Mouse (Mus musculus) retina, postnatal 7 days (tissue): ENCODE measurements around the gene B3galnt2.
"Not testable (repeated sequence)": the region's sequence is repeated elsewhere in the genome, so short reads cannot be mapped to it uniquely, and the experiment has no call there.

Experiments used
- DNase-seq: peaks from one replicate; pipeline ENCODE4 v3.0.0-alpha.2; 2012; ENCODE audit warnings: low read depth, low spot score

B3galnt2 gene

DNA sequence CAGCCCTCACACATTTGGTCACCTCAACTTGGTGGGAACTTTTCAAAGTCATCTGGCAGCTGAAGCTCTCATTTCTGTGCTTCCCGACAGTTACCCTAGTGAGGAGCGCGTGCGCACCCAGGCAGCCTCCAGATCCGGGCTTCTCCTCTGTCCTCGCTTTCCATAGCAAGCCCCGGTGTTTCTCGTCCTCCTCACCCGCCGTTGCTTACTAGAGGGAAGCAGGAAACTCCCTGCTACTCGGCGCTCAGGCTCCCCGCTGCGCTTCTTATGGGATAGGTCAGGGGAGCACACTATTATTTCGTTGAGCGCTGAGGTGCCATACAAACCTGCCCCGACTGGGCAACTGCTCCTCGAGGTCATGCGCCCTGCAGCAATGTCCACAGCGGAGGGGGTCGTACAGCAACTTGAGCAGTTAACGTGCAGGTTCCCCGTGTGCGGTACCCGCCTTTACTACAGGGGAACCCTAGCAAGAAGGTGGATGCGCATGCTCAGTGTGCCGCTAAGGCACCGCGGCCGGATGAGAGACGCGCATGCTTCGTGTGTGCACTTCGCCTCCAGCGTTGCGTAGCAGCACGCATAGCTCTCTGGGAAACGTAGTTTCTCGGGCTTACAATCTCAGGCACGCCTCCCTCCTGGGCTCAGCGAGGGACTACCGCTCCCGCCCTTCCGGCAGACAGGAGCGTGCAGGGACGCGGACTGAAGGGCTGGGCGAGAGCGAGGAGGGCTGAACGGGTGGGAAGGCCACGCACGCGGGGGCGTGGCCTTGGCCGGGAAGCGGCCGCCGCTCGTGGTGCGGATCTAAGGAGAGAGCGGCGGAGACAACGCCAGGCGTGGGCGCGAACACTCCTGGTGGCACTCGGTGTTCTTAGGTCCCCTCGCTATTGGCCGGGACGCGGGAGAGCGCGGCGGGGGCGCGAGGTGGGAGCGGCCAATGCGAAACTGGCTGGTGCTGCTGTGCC is at the start of gene B3galnt2:
TSS of gene B3galnt2 (plus strand) at position 596 of the 959 bp plus-strand sequence.
- DNase-seq = peak; percentile 98

DNA sequence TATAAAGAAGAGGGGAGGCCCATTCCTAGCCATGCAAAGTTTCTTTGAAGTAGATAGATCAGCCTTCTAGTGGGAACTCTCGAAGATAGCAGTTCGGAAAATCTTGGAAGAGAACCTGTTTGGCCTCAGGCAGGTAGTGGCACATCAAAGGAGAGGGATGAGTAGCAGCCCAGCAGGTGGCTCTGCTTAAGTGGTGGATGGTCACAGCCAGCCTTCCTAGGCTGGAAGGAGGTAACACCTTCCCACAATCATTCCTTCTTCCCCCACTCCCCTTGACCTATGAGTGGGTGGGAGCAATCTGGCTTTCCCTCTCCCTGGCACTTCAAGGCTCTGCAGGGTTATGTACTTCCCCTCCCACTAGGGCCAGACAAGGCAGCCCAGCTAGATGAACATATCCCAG is 42.9 kb upstream of the B3galnt2 start:
- no peak for DNase-seq

DNA sequence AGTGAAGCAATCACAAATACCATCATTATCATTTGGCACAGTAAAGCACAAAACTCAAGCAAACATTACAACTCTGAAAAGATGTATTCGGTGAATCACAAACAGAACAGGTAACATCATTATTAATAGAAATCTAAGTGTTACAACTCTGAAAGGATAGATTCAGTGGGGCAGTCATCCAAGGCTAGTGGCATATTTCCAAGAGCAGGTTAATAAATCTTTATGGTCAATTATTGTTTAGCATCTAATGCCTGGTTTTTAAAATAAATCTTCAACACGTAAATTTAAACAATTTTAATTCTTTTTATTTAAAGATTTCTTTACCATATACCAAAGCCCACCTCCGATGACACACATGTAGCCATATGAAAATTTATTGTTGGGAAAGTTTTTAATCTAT is 34.9 kb upstream of the B3galnt2 start:
- no peak for DNase-seq

DNA sequence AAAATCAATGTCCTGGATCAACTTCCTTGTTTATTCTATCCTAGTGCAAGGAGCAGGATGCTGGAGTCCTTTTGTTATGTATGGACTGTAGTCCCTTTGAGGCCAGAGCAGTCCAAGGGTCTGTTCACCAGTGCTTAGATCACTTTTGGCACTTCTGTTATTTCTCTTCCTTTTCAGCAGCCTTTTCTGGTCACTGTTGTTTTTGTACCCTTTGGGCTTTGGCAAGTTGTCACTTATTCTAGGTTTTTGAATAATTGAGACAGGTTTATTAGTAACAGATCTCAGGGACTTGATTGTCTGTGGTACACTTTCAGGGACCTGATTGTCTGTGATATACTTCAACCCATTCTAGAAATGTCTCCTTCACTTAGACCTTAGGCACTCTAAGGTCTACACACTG is 31.7 kb upstream of the B3galnt2 start:
- DNase-seq = no peak

DNA sequence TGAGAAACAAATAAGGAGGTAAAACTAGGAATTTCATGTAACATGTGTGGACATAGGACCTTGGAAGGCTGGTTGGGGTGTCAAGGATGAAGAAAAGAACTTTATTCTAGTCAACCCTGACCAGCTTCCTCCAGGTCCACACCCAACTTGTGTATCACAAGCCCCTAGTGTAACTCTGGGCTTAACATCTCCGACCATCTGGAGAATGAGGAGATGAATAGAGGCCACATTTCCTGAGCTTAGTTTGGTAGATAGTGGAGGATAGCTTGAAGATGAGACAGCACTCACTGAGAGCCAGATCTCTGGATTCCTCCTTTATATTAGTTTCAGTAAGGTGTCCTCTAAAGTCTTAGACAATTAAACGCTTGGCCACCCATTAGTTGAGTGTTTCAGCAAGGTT is 24.3 kb upstream of the B3galnt2 start:
- DNase-seq = no peak

DNA sequence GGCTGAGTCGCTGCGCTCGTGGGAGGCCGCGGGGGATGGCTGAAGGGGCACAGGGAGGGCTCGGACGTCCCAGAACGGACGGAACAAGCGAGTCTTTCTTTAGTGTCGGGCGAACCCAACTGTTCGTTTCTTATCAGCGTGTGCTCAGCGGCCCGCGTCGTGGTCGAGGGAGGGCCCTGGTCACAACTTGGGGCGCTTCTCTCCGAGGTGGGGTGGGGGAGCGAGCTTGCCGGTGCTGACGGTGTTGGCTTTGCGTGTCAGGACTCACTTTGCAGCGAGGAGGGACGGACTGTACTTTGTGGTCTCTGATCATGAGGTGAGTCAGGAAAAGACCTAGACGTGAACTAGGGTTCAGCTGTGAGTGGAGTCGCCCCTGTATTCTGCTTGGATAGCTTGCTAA is 662 bp downstream of the B3galnt2 start:
- no peak for DNase-seq

DNA sequence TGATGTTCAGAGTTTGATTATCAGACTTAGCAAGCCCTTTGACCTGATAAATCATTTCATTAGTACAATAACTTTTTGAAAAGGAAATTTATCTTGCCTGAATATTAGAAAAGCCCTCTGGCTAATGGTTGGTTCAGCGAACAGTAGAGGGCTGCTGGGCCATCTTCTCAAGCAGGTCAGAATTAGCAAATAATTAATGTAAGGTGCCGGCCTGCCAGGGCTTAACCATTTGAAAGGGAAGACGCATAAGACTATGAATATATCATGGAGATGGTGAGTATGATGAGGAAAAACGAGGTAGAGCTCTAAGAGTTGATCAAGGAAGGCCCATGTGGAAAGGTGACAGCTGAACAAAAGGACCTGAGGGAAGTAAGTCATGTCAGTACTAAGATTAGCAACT is 2.4 kb downstream of the B3galnt2 start:
- no peak for DNase-seq

DNA sequence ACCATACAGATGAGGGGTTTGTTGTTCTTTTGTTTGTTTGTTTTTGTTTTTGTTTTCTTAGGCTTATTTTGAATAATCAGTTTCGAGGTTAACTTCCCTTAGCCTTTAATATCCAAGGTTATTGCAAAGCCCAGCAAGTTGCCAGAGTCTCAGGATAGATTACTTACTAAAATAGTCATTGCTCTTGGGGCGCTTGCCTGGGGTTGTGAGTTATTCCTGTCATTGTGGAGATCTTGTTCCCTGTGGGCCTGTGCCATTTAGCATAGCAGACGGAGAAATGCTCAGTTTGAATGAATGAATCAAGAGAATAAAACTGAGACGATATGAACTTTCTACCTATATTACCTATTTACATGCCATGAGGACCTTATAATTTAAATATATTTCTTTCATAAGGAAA is 5.9 kb downstream of the B3galnt2 start:
- no peak for DNase-seq

DNA sequence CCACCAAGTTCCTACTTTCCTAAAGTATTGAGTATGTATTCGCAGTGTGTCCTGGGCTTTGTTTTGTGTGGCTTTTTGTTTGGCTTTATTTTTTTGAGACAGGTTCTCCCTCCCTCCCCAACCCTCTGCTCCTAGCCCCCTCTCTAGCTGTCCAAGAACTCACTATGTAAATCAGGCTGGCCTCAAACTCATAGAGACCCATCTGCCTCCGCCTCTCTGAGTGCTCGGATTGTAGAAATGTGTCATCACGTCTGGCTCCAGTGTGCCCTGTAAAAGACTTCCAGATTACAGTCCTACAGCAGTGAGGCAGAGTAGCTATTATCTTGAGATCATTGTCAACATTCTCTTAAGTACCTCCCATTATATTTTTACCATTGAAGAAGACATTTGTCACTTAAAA is 6.8 kb downstream of the B3galnt2 start:
- DNase-seq = no peak

DNA sequence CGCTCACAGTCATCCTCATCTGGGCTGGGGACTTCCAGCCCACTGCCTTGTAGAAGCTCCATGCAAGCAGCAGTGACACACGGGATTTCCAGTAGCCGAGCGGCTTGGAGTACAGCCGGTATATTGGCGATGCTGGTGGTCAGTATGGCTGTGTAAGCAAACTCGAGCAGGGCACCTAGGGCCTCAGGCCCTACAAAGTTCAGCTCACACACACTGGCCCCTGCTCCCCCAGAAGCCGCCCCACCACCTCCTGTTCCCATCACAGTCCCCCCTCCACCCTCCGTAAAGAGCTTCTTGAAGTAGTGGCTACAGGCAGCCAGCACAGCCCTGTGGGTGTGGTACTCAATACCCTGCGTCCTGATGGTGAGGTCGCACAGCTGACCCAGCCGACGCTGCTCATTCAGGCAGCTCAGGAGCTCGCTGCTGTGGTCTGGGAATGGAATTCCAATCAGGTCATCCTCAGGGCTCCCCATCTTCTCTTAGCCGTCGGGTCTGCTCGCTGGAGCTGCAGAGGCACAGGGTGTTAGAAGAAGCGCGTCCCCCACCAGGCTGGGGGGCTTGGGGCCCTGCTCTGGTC is 11.2 kb downstream of the B3galnt2 start:
- no peak for DNase-seq

DNA sequence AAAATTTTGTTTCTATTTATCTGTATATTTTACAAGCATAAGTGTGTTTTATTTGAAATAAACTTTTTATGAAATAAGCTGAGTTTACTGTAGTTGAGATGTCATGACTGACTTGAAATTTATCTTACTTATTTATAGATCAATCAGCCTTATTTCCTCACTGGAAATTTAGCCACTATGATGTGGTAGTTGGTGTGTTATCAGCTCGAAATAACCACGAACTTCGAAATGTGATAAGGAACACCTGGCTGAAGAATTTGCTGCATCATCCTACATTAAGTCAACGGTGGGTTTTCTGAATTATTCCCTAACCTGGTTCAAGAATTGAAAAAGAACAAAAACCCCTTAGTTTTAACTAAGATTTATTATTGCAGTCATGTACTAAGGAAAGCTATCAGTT is 11.9 kb downstream of the B3galnt2 start:
- DNase-seq = no peak

DNA sequence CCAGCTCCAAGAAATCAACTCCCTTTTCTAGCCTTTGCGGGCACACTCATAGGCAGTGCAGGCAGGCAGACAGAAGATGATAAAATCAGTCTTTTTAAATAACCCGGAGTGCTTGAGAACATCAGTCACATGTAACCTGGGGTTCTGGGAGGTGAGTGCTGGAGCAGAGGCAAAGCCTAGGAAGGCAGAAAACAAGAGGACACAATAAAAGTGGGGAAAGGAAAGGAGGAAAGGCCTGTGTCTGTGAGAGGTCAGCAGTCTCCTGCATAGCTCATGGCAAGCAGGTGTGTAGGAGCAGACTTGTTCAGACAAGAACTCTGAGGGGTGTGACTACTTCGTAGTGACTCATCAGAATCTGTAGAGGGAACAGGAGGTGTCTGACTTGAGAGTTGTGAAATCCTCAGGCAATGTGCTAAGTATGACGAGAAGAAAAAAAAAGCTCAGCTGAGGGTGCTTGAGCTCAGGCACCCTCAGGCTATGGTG is 14.4 kb downstream of the B3galnt2 start:
- no peak for DNase-seq

DNA sequence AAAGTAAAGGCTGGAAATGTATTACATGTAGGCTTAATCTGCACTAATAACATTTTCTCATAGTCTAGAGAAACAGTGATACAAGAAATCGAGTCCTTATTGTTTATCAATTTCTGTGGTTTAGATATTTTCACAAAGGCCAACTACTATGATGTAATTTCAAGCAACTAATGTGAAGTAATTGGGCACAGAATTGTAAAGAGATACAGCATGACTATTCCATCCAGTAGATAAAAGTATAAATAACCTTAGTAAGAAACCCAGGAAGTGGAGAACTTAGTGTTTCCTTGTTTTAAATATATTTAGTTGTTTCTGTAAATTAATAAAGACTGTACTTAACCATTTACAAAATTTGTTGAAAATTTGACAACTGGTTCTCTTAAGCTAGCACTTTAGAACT is 15.5 kb downstream of the B3galnt2 start:
- no peak for DNase-seq

DNA sequence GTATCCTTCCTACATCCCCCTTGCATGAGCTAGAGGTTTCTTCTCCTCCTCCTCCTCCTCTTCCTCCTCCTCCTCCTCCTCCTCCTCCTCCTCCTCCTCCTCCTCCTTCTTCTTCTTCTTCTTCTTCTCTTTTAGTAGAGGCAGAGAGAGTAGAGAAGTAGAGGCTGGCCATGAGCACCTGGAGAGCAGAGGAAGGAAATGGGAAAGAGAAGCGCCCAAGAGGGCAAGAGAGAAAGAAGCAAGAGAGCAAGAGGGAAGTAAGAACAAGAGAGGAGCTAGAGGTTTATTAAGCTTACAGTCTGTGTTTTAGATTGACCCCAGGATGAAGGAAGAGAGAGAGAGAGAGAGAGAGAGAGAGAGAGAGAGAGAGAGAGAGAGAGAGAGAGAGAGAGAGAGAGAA is 27.6 kb downstream of the B3galnt2 start:
- DNase-seq = not testable (repeated sequence)

DNA sequence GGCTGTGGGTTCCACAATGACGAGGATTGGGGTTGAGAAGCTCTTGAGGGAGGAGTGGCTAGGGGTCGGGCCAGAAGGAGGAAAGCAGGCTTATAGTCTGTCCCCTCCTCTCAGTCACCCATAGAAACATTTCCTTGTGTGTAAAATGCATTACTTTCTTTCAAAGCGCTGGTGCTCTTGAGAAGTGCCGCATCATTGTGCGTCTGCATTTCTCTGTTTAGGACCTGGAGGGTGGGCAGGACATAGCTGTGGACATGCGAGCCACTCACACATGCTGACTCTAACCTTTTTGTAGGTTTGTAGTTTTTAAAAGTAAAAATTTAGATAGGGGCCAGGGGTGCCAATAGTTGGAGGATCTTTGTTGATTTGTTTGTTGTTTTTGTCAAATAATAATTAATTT is 29.3 kb downstream of the B3galnt2 start:
- DNase-seq = no peak

DNA sequence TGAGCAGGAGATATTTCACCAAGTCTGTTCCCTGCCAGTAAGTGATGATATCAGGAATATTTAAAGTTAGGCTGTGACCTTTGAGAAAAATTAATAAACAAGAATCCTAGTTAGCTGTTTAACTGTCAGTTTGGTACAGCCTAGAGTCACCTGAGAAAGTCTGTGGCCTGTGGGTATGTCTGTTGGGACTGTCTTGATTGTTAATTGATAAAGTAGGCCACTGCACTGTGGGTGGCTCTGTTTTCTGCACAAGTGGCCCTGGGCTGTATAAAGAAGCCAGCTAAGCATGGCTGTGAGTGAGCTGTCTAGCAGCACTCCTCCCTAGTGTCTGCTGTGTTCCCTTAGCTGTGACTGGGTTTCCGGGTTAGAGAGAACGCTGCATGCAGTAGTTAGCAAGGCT is 34.9 kb downstream of the B3galnt2 start:
- DNase-seq = no peak

DNA sequence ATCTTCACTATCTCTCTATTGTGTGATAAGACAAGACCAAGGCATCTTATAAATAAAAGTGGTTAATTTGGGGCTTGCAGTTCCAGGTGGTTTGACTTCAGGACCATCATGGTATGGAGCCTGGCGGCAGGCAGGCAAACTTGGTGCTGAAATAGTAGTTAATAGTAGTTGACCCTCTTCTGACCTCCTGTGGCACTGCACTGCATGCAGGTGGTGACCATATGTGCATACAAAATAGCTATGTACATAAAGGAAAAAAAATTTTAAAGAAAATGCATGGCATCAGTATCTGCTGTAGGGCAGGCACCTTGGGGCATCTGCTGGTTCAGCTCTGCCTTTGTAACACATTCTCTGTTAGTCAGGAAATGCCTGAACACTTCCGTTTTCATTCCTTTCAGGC is 36.1 kb downstream of the B3galnt2 start:
- no peak for DNase-seq

DNA sequence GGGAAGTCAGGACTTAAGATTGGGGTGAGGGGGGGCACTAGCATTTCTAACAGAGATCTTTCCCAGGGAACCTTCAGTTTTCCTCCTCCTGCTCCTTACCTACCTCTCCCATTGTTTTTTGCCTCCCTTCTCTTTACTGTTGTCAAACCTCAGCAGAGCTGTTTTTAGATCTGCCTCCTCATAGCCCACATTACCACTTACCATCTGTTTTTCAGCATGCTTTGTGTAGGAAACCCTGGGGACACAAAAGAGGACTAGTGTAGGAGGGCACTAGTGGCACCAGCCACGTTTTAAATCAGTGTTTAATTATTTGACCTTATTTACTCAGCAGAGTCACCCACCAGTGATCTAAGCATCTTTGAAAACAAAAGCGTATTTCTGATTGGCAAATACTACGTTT is 38.8 kb downstream of the B3galnt2 start:
- DNase-seq = no peak

DNA sequence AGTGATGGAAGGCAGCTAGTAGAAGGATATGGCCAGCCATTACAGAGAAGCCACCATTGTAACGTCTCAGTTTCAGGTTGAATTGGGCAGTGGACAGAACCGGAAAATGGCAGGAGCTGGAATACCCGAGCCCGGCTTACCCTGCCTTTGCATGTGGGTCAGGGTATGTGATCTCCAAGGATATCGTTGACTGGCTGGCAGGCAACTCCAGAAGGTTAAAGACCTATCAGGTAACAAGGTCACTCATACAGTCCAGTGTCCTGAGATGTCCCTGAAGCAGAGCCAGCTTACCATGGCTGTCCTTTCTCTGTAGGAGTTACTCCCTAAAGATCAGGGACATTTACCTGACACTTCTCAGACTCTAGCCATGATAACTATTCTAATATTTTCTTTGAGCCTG is 40.8 kb downstream of the B3galnt2 start:
- DNase-seq = no peak

DNA sequence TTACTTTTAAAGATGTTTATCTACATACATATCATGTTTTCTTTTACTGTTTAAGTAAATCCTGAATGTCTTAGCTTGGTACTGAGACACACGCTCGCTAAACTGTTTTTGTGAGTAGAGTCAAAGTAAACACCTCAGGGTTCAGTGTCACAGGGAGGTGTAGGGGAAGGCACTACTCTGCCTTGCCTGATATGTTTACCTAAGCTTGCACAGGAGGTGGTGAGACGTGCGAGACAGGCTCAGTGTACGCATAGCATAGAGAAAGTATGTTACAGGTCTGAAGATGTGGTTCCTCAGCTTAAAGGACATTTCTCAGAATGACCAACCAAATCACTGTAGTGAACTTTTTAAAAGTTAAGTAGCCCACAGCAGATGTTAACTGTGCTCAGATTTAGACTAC is 43.2 kb downstream of the B3galnt2 start:
- DNase-seq = no peak

DNA sequence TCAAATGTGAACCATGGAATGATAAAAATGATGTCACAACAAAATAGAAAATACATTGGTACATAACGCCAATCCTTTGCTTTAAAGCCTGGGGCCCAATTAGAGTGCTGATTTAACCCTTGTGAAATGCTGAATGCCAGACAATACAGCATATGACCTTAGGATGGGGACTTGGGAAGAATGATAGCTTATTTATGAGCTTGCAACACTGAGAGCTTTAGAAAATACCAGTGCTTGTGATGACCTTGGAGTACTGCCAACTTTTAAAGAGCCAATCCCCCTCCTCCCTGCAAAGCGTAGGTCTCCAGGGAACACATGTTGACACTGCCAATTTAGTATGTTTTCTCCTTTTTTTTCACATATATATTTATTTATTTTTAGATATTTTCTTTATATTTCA is 48.4 kb downstream of the B3galnt2 start:
- DNase-seq = no peak

DNA sequence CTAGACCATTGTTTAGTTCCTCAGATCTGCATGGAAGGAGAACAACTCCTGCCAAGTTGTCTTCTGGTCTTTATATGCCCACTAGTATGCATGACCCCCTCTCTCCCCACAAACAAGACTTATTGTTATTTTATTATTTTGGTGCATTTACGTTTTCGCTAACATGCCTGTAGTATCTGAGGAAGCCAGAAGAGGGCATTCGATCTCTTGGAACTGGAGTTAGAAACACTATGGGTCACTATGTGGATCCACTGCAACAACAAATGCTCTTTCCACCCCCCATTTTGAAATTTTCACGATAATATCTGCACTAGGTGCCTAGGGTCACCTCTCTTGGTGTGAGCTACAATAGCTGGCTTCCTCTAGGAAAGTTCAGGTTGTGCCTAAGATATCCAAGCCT is 49.8 kb downstream of the B3galnt2 start:
- no peak for DNase-seq

DNA sequence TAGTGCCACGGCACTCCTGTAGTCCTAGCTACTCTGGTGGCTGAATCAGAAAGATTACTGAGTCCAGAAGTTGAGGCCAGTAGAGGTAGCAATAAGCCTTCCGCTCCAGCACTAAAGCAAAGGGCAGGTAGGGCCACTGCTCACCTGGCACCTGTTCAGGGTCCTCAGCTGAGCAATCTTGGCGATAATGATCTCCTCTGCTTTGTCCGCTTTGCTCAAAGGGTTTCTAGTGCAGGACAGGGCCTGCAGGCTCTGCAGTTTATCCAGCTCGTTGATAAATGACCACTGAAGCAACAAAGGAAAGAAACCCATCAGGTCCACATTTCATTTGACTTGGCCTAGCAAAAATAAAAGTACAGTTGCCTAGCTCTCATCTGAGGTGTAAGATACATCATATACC is 50.7 kb downstream of the B3galnt2 start:
- no peak for DNase-seq
